Mouse (Mus musculus): Measurements from ENCODE around the gene Myo5c.
"Not testable (repeated sequence)": the region's sequence is repeated elsewhere in the genome, so short reads cannot be mapped to it uniquely, and the experiment has no call there.

The Myo5c gene

DNA sequence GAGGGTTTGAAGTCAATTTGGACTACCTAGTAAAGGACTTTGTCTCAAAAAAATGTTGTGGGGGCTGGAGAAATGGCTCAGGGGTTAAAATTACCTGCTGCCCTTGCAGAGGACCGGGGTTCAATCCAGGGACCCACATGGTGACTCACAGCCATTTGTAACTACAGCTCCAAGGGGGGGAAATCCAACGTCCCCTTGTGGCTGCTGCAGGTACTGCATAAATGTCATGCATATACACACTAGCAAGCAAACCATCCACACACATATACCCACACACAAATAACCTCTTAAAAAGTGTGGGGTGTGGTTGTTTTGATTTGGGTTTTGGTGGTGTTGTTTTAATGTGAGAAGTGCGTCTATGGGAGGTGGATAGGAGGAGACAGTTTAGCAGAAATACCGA is 12.7 kb downstream of the Myo5c start:
- no peak for DNase-seq (ENCODE audit: low spot score in 2 of 2)

DNA sequence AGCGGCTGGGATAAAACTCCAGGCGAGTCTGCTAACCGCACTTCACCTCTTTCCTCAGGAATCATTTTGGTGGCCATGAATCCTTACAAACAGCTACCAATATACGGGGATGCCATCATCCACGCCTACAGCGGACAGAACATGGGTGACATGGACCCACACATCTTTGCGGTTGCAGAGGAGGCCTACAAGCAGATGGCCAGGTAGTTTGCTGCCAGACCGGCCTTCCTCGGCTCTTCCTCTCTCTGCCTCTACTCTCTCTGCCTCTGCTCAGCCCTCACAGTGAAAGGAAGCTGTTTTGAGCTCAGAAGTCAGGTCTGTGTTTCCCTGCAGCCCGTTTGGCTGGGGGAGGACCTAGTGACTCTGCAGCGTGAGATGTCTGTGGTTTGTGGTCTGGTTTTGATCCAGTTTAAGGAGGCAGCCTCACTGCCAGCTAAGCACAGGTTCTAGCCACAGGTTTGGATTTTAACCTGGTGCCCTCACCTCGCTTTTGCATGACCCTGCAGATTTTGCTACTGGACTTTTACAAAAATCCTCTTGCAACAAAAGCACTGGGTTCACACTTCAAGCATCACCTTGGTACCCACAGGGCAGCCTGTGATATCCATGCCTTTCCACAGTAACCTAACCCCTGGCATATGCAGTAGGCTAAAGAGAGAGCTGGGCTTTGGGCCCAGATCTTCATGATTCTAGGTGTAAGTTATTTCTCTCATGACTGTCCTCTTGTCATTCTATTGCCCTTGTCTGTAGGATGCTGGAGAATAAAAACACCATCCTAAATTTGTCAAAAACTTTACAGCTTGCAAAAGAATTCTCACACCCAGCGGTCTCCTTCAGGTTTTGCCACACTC is 14.5 kb downstream of the Myo5c start:
- no peak for DNase-seq (ENCODE audit: low spot score in 2 of 2)

DNA sequence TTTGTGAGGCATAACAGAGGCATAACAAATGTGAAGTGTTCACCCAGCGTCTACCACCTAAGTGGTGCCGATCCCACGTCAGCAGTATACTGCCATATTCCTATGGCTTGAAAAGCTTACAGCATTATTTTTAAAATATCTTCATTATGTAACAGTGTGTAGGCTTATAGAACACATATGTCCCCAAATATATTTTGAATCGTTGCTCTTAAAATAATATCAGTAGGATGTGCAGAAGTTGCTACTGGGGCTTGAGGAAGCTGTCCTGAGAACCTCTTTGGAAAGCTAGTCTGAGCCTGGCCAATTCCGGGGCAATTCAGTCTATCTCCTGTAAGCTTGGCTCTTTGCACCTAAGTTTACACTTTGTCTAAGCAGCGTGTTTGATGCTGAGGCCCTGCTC is 16.1 kb downstream of the Myo5c start:
- no peak for DNase-seq (ENCODE audit: low spot score in 2 of 2)

DNA sequence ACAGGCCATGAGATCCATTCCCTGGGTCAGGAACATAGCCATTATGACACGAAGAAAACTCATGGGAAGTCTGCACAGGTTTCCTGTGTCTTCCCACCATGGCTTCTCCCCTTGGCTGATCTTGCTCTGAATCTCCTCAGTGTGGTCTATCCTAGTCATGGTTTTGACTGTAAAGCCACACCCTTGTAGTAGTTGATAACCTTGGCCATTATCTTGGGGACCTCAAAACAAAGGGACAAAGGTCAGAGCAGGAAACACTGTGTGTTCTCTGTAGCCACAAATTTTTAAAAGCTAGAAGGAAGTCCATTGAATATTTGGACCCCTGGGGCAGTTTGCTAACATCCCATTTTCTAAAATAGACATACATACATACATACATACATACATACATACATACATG is 16.5 kb downstream of the Myo5c start:
- no peak for DNase-seq (ENCODE audit: low spot score in 2 of 2)

DNA sequence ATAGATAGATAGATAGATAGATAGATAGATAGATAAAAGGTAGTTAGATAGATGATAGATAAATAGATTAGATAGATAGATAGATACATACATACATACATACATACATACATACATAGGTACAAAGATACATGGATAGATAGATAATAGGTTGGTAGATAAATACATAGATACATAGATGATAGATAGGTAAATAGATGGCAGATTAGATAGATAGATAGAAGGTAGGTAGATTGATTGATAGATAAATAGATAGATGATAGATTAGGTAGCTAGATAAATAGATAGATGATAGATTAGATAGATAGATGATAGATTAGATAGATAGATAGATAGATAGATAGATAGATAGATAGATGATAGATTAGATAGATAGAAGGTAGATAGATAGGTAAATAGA is 17.1 kb downstream of the Myo5c start:
- no peak for DNase-seq (ENCODE audit: low spot score in 2 of 2)

DNA sequence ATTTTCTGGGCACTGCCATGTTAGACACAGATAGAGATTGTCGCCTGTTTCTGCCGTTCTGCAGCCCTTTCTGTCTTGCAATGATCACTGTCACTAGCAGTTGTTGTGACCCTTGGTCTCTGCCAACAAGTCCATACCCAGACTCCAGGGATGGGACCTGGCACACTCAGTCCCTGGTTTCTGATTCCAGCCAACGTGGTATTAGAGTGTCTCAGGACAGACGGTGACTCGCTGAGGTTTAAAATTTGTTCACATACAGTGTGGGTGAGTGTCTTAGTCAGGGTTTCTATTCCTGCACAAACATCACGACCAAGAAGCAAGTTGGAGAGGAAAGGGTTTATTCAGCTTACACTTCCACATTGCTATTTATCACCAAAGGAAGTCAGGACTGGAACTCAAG is 21.3 kb downstream of the Myo5c start:
- not testable (repeated sequence) for DNase-seq (ENCODE audit: low spot score in 2 of 2)

DNA sequence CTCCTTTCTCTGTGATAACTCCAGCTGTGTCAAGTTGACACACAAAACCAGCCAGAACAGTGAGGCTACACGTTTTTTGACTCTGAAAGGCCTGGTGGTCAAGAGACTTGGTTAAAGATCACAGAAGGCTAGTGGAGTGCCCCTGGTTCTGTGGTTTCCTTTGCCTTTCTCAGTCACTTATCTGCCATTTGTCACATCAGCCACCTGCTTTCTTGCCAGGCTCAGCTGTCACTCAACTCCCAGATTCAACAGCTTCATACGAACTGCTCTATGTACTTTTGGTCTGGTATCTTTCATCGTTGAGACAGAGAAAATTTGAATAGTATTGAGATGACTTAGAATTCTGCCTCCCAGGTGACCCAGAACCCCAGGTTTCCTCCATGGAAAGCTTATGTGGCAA is 21.9 kb downstream of the Myo5c start:
- no peak for DNase-seq (ENCODE audit: low spot score in 2 of 2)

DNA sequence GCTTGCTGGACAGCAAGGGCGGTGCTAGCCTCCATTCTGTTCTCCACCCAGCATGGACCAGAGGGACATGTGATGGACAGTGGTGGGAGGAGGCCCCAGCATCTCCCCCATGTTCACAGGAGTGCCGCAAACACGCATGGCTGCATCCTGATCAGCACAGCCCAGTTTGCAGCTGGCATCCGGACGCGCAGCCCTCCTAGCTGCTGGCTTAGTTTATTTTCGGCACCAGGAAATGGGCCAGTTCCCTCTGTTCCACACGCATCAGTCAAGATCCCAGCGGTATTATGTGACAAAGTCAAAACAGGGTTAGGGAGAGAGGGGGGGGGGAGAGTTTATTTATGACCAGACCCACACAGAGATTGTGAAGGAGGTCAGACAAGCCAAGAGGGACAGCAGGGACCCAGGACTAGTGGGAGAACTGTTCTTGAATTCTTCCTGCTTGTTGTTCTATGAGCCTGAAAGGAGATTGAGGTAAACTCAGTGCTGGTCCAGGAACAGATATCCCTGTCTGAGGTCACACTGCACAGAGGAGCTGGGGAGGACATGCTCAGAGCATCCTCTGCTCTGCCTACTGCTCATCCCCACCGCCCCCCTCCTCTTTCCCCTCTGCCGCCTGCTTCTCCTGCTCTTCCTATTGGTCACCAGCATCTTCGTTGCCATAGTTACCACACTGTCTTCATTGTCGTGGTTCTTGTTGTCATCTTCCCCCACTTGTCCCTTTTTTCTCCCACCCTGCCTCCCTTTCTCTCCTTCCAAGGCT is 22.6 kb downstream of the Myo5c start:
- DNase-seq (ENCODE audit: low spot score in 2 of 2): peak in 1 of 2 experiments; percentile 38

DNA sequence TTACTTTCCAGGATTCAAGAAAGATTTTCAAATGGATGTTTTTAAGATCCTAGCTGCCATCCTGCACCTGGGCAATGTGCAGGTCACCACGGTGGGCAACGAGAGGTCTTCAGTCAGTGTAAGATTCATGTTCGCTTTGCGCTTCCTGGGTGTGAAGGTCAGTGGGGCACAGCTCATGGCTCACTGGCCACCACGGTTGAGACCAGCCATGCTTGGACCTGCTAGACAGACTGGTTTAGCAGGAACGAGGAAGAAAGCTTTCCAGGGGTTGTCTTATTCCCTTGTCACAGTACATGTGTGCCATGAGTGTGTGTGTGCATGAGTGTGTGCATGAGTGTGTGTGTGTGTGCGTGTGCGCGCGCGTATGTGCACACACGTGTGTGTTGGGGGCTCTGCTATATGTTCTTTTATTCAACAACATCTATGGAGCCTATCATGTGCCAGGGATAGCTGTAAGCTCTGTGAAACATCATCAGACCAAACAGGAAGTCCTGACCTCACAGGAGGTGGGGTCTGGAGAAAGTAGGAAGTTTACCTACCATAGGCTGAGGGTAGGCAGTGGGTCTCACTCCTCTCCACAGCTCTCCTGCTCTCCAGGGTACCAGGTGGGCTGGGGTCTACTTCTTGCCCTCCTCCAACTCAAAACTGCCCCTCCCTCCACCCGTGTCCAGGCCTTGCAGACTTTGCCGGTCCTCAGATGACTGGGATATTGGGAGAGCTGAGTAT is 24.2 kb downstream of the Myo5c start:
- no peak for DNase-seq (ENCODE audit: low spot score in 2 of 2)

DNA sequence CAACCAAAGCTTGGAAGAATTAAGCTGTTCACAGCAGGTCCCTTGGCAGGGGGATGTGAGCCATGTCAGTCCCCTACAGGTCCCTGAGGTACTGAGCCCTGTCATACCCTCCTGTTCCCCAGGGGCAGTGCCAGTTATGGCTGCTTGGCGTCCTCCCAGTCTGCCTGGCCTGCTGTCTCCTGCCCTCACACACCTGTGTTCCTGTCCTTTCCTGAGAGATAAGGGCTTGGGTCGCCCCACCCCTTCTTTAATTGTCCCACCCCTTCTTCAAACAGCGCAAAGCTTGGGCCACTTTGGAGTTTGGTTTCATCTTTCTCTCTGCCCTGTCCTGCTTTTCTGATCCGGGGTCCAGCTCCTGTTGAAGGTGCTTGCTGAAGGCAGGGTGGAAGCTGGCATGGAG is 27.0 kb downstream of the Myo5c start:
- DNase-seq (ENCODE audit: low spot score in 2 of 2): no peak

DNA sequence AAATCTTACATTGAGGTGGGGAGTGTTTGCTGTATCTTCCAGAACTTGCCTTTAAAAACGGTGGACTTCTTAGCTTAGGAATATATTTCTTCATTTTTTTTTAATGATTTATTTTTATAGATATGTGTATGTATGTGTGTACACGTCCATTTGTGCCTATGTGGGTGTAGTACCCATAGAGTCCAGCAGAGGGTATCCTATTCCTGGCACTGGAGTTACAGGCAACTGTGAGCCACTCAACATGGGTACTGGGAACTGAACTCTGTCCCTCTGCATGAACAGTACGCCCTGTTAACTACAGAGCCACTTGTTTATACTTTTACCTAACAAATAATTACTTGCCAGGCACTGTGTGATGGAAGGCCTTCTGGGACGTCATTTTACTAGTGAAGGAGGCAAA is 27.8 kb downstream of the Myo5c start:
- DNase-seq (ENCODE audit: low spot score in 2 of 2): no peak

DNA sequence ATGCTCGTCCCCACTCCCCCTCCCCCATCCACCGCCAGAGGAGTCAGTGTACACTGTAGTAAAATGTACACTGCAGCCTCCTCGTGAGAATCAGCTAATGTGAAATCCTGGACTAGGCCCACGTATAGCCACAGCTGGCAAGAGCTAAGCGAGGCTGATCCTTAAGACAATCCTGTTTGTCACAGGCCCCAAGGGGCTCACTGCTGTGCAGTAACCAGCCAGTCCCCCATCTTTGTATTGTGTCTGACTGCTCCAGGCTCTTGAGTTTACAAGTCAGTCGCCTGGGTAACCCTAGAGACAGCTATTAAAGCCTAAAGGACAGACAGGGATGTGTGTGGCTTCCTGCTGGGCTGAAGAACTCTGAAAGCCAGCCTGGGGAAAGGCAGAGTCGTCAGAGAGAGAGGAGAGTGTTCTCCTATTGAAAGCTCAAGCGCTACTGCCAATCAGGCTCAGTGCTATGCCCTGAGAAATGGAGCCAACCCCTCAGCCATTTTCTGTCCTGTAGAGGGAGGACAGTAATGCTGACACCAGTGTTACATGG is 29.6 kb downstream of the Myo5c start:
- no peak for DNase-seq (ENCODE audit: low spot score in 2 of 2)

DNA sequence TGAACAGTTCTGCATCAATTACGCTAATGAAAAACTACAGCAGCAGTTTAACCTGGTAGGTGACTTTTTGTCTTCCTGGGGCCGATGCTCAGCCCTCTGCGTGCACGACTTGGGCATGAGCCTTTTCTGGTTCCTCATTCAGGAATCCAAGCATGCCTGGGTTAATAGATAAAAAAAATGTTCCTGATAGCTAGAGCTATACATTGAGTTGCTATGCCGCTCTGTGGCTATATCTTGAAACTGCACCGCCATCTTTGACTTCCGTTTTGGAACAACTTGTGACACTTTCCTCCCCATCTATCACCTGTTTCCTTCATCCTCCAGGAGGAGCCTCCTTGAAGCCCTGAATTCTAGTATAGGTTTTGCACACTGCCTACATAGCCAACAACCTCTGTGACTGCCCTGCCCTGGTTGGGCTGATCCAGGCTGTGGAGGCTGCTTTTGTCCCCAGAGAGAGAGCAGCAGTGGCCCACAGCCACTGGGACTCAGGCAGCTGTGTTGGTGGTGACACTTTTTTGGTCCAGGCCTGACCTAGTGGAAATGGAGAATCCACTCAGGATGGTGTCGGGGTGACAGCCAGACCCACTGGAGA is 30.5 kb downstream of the Myo5c start:
- DNase-seq (ENCODE audit: low spot score in 2 of 2): no peak

DNA sequence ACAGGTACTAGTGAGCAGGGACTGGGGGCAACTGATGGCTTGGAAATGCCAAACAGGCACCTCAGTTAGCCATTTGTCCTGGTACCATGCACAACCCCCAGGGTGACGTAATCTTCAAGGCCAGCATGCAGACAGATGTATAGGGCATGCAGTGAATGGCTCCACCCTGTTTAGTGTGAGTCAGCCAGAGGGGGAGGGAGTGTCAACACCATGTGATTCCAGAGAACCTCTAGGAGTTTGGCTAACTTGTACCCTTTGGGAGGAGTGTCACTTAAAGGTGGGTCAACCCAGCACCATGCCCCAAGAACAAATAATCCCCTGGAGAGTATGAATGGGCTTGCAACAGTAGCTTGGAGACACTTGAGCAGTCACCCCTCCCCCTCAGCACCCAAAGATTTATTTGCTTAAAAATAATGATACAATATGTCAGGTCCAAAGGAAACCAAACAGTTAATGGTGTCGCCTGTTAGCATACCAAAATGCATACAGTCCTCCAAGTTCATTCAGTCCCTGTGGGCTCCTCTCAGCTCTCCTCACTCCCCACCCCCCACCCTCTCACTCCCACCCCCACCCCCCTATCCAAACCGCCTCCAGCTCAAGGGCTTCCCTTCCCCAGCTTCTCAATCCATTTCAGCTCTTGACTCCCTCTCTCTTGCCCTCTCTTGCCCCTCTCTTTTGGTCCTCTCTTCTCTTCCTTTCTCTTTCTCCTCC is 32.3 kb downstream of the Myo5c start:
- DNase-seq (ENCODE audit: low spot score in 2 of 2): no peak

DNA sequence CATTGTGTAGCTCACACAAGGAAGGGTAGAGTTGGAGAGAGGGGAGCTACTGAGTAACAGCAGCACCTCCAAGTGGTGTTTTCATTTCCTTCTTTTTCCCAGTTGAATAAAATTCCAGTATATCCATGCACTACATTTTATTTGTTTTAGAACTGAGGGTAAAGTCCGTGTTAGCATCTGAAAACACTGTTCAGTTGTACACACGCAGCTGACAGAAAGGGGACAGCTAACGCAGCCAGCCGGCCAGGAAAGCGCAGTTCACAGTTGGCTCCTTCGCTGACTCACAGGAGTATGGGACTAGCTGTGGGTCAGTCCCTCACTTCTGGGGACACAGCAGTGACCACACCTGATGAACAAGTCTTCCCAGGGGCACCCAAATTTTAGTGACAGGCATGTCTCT is 35.3 kb downstream of the Myo5c start:
- no peak for DNase-seq (ENCODE audit: low spot score in 2 of 2)

DNA sequence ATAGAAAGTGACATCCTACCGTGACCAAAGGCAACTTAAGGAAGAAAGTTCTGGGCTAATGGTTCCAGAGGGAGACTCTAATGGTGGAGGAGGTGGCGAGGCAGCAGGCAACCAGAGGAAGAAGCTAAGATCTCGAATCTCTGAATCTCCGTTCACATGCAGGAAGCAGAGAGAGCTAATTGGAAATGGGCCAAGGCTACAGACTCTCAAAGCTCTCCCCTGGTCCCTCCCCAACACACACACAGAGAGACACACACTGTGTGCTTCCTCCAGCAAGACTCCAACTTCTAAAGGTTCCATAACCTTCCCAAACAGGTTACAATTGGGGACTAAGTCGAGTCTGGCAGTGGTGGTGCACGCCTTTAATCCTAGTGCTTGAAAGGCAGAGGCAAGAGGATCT is 38.6 kb downstream of the Myo5c start:
- no peak for DNase-seq (ENCODE audit: low spot score in 2 of 2)

DNA sequence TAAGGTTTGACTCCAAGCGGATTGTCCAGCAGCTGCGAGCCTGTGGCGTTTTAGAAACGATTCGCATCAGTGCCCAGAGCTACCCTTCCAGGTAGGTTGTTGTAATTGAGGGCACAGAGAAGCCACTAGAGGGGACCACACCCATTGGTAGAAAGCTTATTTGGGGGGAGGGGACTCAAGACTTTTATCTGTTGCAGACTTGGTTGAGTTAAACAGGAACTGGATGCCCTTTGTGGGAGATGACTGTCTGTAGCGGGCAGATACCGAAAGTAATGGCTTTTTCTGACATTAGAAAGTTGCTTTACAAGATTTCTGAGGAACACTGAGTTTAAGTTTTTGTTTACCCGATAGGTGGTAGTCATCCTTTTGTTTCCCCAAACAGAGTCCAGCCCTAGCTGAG is 39.7 kb downstream of the Myo5c start:
- no peak for DNase-seq (ENCODE audit: low spot score in 2 of 2)

DNA sequence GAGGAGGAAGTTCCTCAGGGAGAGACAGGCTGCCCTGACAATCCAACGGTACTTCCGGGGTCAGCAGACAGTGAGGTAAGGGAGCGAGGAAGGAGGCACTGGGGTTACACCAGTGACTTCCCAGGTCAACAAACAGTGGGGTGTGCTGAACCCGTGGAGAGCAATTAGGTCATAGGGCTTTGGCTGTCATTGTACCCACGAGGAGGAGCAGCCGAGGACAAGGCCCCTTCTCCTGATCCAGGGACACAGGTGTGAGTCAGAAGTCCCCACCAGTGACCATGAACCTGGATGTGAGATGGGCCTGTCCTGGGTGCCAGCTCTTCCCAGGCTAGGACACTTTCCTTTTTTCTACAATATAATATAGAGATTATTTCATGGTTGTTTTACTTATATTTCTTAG is 41.8 kb downstream of the Myo5c start:
- no peak for DNase-seq (ENCODE audit: low spot score in 2 of 2)

DNA sequence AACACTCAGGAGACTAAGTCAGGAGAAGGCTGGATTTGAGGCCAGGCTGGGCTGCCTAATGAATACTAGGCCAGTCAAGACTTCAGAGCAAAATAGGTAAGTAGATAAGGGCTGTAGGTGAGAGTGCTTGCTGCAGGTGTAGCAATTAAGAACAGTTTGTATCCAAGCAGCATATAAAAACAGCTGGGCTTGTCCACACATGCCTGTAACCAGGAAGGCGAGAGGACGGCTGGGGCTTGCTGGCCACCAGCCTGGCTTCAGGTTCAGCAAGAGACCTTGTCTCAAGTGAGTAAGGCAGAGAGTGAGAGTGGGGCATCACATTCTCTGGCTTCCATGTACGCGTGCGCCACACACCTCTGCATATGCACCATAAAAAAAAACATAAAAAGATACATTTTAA is 42.7 kb downstream of the Myo5c start:
- no peak for DNase-seq (ENCODE audit: low spot score in 2 of 2)

DNA sequence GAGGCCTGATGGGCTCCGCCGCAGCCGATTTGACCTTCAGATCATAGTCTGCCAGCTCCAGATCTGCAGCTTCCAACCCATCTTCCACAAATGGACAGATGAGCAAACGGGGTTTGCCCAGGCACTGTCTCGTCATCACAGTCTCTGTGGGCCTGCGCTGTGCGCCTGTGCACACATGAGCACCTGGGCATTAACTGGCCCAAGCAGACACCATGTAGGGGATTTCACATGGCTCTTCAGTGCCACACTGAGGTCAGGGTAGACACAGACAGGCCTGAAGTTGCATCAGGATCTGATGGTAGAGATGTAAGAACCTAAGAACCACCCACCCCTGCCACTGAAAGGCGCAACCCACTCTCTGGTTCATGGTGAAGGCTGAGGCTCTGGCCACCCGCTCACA is 43.2 kb downstream of the Myo5c start:
- no peak for DNase-seq (ENCODE audit: low spot score in 2 of 2)

DNA sequence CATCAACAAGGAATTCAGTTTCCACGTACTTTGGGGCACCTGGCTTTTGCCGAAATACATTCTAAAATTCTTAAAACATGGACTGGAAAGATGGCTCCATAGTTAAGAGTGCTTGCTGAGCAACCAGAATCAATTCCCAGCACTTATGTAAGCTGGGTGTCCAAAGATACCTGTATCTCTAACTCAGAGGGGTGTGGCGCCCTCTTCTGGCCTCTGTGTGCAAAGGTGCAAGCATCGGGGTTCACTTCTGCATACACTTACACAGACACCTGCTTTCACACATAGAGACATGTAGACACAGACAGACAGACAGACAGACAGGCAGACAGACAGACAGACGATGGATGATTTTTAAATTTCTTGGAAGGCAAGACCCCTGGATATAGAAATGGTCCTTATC is 49.0 kb downstream of the Myo5c start:
- peak in 1 of 2 experiments; percentile 43 for DNase-seq (ENCODE audit: low spot score in 2 of 2)

Measured in cerebellum, postnatal 4 days (tissue).